Mouse (Mus musculus) thymus, adult 2 months (tissue): Measurements from ENCODE around the gene Tmem268.

Experiments
- CTCF ChIP-seq: fragments of 200-500 bp; IDR thresholded peaks from 2 replicates; pipeline ENCODE4 v1.5.1; 2012; ENCODE audit warnings: mild to moderate bottlenecking, control low read depth, low read length, moderate library complexity, borderline replicate concordance; ENCODE audit not compliant: control insufficient read depth, poor library complexity, insufficient read depth; ENCODE audit errors: extremely low read depth
- POLR2A ChIP-seq: fragments of 200-500 bp; IDR thresholded peaks from 2 replicates; pipeline ENCODE4 v1.6.1; 2012; ENCODE audit warnings: mild to moderate bottlenecking, low read length, control low read depth, moderate library complexity; ENCODE audit not compliant: control insufficient read depth, poor library complexity, insufficient read depth; ENCODE audit errors: extremely low read depth

DNA sequence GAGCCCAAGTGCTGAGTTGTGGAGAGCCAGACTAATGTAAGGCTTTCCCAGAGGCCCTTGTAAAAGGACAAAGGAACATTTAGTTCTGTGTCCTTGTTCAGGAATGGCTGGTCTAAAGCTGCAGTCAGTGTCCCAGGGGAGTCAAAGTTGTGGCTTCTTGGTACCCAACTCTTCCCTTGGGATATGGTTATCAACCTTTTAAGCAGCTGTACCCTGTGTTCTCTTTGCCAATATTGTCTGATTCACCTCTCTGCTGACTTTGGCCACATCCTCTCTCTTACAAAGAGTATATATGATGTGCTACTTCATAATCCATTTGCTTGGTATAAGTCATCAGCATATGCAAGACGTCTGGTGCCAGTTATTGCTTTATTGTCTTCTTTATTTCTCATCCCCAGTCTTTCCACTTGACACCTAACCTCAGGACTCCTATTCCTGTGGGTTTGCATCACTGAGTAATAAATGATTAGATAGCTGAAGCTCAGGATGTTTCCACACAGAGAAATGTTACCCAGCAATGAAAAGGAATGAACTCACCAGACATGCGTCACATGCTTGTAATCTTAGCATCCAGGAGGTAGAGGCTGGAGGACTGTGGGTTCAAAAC lies 36.7 kb upstream of the Tmem268 start:
- no peak for TF ChIP-seq CTCF
- no peak for TF ChIP-seq POLR2A
